Mouse (Mus musculus) liver, adult 2 months (tissue): ENCODE measurements at regions not wholly inside any gene's neighbourhood (a gene's known extent, or its start where the extent isn't known, plus 50 kb on each side); places are given as distances from the start of the nearest gene placed in this dataset.

ENCODE experiments used
- DNase-seq: peaks from one replicate; pipeline ENCODE4 v3.0.0-alpha.2; 2011; ENCODE audit warnings: low read depth, low spot score; ENCODE audit errors: extremely low read depth
- H3K27ac ChIP-seq: fragments of 200-500 bp; replicated peaks from 2 replicates; pipeline ENCODE4 v1.5.1; 2012; ENCODE audit warnings: low read depth, mild to moderate bottlenecking, control low read depth, inconsistent platforms, low read length; ENCODE audit not compliant: insufficient read depth
- H3K27me3 ChIP-seq: fragments of 200-500 bp; 2 replicates; pipeline ENCODE4 v1.6.1; 2012; ENCODE audit warnings: mild to moderate bottlenecking, moderate library complexity, low read length, inconsistent platforms; ENCODE audit not compliant: control insufficient read depth, insufficient read depth
- H3K36me3 ChIP-seq: fragments of 200-500 bp; 2 replicates; pipeline ENCODE4 v1.6.1; 2012; ENCODE audit warnings: low read length, inconsistent platforms; ENCODE audit not compliant: control insufficient read depth, insufficient read depth
- H3K4me1 ChIP-seq: fragments of 200-500 bp; 2 replicates; pipeline ENCODE4 v1.6.1; 2011; ENCODE audit warnings: low read length; ENCODE audit not compliant: control insufficient read depth, insufficient read depth
- H3K4me3 ChIP-seq: fragments of 200-500 bp; 2 replicates; pipeline ENCODE4 v1.5.1; 2011; ENCODE audit warnings: low read depth, mild to moderate bottlenecking, control low read depth, low read length, moderate library complexity; ENCODE audit not compliant: insufficient read depth
- H3K79me2 ChIP-seq: fragments of 200-500 bp; 2 replicates; pipeline ENCODE4 v1.6.1; 2012; ENCODE audit warnings: inconsistent platforms, mild to moderate bottlenecking, low read length, moderate library complexity; ENCODE audit not compliant: control insufficient read depth, insufficient read depth
- H3K9ac ChIP-seq: fragments of 200-500 bp; 2 replicates; pipeline ENCODE4 v1.6.1; 2012; ENCODE audit warnings: low read depth, mild to moderate bottlenecking, control low read depth, inconsistent platforms, low read length
- CTCF ChIP-seq: fragments of 200-500 bp; IDR thresholded peaks from 2 replicates; pipeline ENCODE4 v1.5.1; 2011; ENCODE audit warnings: low read depth, low read length, control low read depth
- POLR2A ChIP-seq: fragments of 200-500 bp; IDR thresholded peaks from 2 replicates; pipeline ENCODE4 v1.6.1; 2011; ENCODE audit warnings: low read length, control low read depth; ENCODE audit not compliant: insufficient read depth; ENCODE audit errors: extremely low read depth
- WGBS: fragments of 180-500 bp; shearing (Covaris S2); methylation state at CpG from one replicate; pipeline ENCODE4 v1.1.7; 2018; 5-methylcytosine and 5-hydroxymethylcytosine counted together

GRCm38 (mm10) chr2:114918420-114919332 is 263.9 kb upstream of the Dph6 start:
- no peaks in the 10 kb centered on the region for H3K36me3 ChIP-seq
- no peaks in the 10 kb centered on the region for H3K27me3 ChIP-seq
- no peak overlapping the region for H3K9ac ChIP-seq
- TF ChIP-seq POLR2A (no peak), CTCF (no peak)
- no peaks in the 10 kb centered on the region for H3K4me1 ChIP-seq
- DNase-seq = no peak
- no peak overlapping the region for H3K27ac ChIP-seq
- WGBS = 86% methylated on average over 16 of the region's 16 CpGs
- H3K79me2 ChIP-seq = no peaks in the 10 kb centered on the region
- H3K4me3 ChIP-seq = no peak overlapping the region

GRCm38 (mm10) chr2:114923911-114924310 is 269.1 kb upstream of the Dph6 start:
- Histone ChIP-seq H3K4me3 (no peak overlapping the region), H3K9ac (no peak overlapping the region), H3K27ac (no peak overlapping the region), H3K79me2 (no peaks in the 10 kb centered on the region), H3K36me3 (no peaks in the 10 kb centered on the region), H3K4me1 (no peaks in the 10 kb centered on the region), H3K27me3 (no peaks in the 10 kb centered on the region)
- TF ChIP-seq POLR2A (no peak), CTCF (no peak)
- DNase-seq = no peak
- WGBS = 70% methylated on average over 2 of the region's 2 CpGs

GRCm38 (mm10) chr2:114935436-114935835 is 280.7 kb upstream of the Dph6 start:
- 73% methylated on average over 3 of the region's 3 CpGs for WGBS
- H3K4me1 ChIP-seq = no peaks in the 10 kb centered on the region

GRCm38 (mm10) chr2:114938416-114939147 is 283.8 kb upstream of the Dph6 start:
- 68% methylated on average over 7 of the region's 7 CpGs for WGBS
- TF ChIP-seq POLR2A = no peak
- no peak for TF ChIP-seq CTCF
- DNase-seq = no peak
- Histone ChIP-seq H3K4me3 (no peak overlapping the region), H3K9ac (no peak overlapping the region), H3K79me2 (no peaks in the 10 kb centered on the region), H3K4me1 (no peaks in the 10 kb centered on the region), H3K27me3 (no peaks in the 10 kb centered on the region), H3K27ac (no peak overlapping the region), H3K36me3 (no peaks in the 10 kb centered on the region)

More at GRCm38 (mm10) chr2:114935436-114935835, 280.7 kb upstream of the Dph6 start:
- no peak for TF ChIP-seq POLR2A
- TF ChIP-seq CTCF = no peak
- no peak for DNase-seq
- Histone ChIP-seq H3K79me2 (no peaks in the 10 kb centered on the region), H3K27ac (no peak overlapping the region), H3K9ac (no peak overlapping the region), H3K36me3 (no peaks in the 10 kb centered on the region), H3K4me3 (no peak overlapping the region), H3K27me3 (no peaks in the 10 kb centered on the region)

GRCm38 (mm10) chr2:114966111-114966510 is 311.3 kb upstream of the Dph6 start:
- H3K79me2 ChIP-seq = no peaks in the 10 kb centered on the region
- H3K4me1 ChIP-seq = no peaks in the 10 kb centered on the region
- H3K4me3 ChIP-seq = no peak overlapping the region
- TF ChIP-seq POLR2A (no peak), CTCF (no peak)
- H3K27me3 ChIP-seq = no peaks in the 10 kb centered on the region
- H3K27ac ChIP-seq = no peak overlapping the region
- H3K36me3 ChIP-seq = no peaks in the 10 kb centered on the region
- DNase-seq = no peak
- 82% methylated on average over 3 of the region's 3 CpGs for WGBS
- no peak overlapping the region for H3K9ac ChIP-seq
